ENCODE assay signal across 12 mouse cellular contexts in the genomic region with DNA sequence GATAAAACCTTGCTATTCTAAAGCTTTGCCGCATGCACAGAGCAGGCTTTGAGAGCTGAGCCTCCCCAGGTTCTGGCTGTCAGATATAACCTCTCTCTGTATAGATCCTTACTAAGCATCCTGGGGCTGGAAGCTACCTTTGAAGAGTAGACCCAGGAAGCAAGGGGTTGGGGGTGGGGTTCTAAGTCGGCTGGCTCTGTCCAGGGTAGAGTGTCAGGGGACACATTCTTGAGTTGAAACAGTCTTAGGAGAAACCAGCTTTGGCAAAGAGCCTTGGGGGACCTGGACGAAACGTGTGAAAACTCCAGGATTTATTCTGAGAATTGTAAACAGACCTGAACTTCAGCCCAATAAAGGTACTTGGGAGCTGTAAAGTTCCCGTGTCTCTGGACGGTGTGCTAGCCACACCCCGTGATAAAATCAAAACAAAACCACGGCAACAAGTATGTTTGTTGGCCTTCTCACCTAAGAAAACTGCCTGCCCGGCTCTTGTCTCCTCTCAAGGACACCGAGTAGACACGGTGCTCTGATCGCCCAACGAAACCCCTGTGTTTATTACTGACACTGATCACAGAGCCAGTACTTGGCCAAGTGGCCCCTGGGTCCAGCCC. TPM values are rescaled to one million over a fixed set of nuclear protein-coding genes. Genes with fewer than 3 reads are reported as not detected.
DNase-seq lines count a peak whose midpoint lies in the region; ATAC-seq and TF ChIP-seq lines count a peak whose summit lies in the region.
"Had no signal": no experiment of that assay in that cellular context is flagged by ENCODE, and none has a peak within 500 bp of the region (broad histone marks: within the 10 kb centered on the region; RNA-seq: fewer than 3 reads in every experiment).

No protein-coding gene starts in this region.

- no peak for TF ChIP-seq CTCF in small intestine, adult 2 months (IDR thresholded peaks at IDR 0.05; ENCODE audit: extremely low read depth, insufficient read length, insufficient replicate concordance, low read depth, low read length)

- H3K4me2 ChIP-seq in neural tube, embryonic 13.5 days, result no peak overlapping the region
- H3K4me2 ChIP-seq in neural tube, embryonic 15.5 days, result no peak overlapping the region

- no peaks in the 10 kb centered on the region for H3K9me3 ChIP-seq in neural tube, embryonic 13.5 days
- no peaks in the 10 kb centered on the region for H3K9me3 ChIP-seq in neural tube, embryonic 15.5 days (replicated peaks)

- WGBS in neural tube, embryonic 13.5 days, result 43% methylated on average over 13 of the region's 13 CpGs
- WGBS in neural tube, embryonic 15.5 days, result 44% methylated on average over 13 of the region's 13 CpGs
- WGBS in small intestine, adult 2 months, result 12% methylated on average over 13 of the region's 13 CpGs

- peaks cover 13% of the 10 kb centered on the region; the same call in 1 of the 2 replicates for H3K4me1 ChIP-seq in neural tube, embryonic 13.5 days (replicated peaks)
- H3K4me1 ChIP-seq in neural tube, embryonic 15.5 days, result peaks cover 10% of the 10 kb centered on the region; the same call in 1 of the 2 replicates
- H3K4me1 ChIP-seq in small intestine, adult 2 months (ENCODE audit: control insufficient read depth, insufficient read depth, insufficient read length, low read length), result peaks cover 19% of the 10 kb centered on the region

- H3K4me3 ChIP-seq in neural tube, embryonic 13.5 days, result no peak overlapping the region
- no peak overlapping the region for H3K4me3 ChIP-seq in neural tube, embryonic 15.5 days (replicated peaks)
- H3K4me3 ChIP-seq in small intestine, adult 2 months (ENCODE audit: low read depth, low read length), result no peak overlapping the region

- peak; percentile 59; the same call in 1 of the 2 replicates for ATAC-seq in neural tube, embryonic 13.5 days (ENCODE audit: low read depth)
- ATAC-seq in neural tube, embryonic 15.5 days (ENCODE audit: low FRiP score), result no peak

- H3K27me3 ChIP-seq in neural tube, embryonic 13.5 days, result no peaks in the 10 kb centered on the region
- no peaks in the 10 kb centered on the region for H3K27me3 ChIP-seq in neural tube, embryonic 15.5 days (replicated peaks)
- no peaks in the 10 kb centered on the region for H3K27me3 ChIP-seq in small intestine, adult 2 months (ENCODE audit: control insufficient read depth, insufficient read depth, low read length)

- TF ChIP-seq POLR2A in small intestine, adult 2 months (IDR thresholded peaks at IDR 0.05; ENCODE audit: low read depth, low read length), result no peak; the same call in 1 of the 2 replicates

- H3K36me3 ChIP-seq in neural tube, embryonic 13.5 days, result no peaks in the 10 kb centered on the region
- no peaks in the 10 kb centered on the region for H3K36me3 ChIP-seq in neural tube, embryonic 15.5 days
- no peaks in the 10 kb centered on the region for H3K36me3 ChIP-seq in small intestine, adult 2 months (ENCODE audit: control insufficient read depth, insufficient read depth, low read length)

- H3K27ac ChIP-seq in neural tube, embryonic 13.5 days (replicated peaks), result 0 out of 2 replicates have a peak overlapping the region, but pooled peaks have one; percentile 0
- no peak overlapping the region for H3K27ac ChIP-seq in neural tube, embryonic 15.5 days (replicated peaks)
- H3K27ac ChIP-seq in small intestine, adult 2 months (ENCODE audit: insufficient read depth, low read depth, low read length), result peak overlapping the region; percentile 99

- no peak overlapping the region for H3K9ac ChIP-seq in neural tube, embryonic 13.5 days
- H3K9ac ChIP-seq in neural tube, embryonic 15.5 days (replicated peaks), result no peak overlapping the region

- DNase-seq in adrenal gland, postnatal 14 days, result peak; percentile 25
- DNase-seq in adrenal gland, postnatal 36 days, result no peak
- peak; percentile 26 for DNase-seq in kidney, adult 18-20 months
- DNase-seq in kidney, adult 9 months, result no peak
- DNase-seq in layer of hippocampus, postnatal 14 days (ENCODE audit: low spot score in 2 of 2), result no peak
- DNase-seq: cerebellum, postnatal 25 days; kidney, adult 8-10 months; right cerebral cortex, adult 18-20 months; thymus, postnatal 14 days had no signal

RNA-seq across cellular contexts. Expression of gene Tmem94, which starts 26.9 kb away (rescaled TPM):
- 64.4 and 65.1 TPM in 2 replicates for total RNA-seq in adrenal gland, postnatal 14 days (2021)
- total RNA-seq in adrenal gland, postnatal 36 days (2021), result 10 to 100 TPM; 74.6 to 95.5 TPM
- polyA plus RNA-seq in neural tube, embryonic 13.5 days (2015; fragmentation: Nextera tagmentation; extraction: Ambion mirVana), result 25.4 and 25.8 TPM in 2 replicates
- 20.3 and 21.2 TPM in 2 replicates for polyA plus RNA-seq in neural tube, embryonic 15.5 days (2015; fragmentation: Nextera tagmentation; extraction: Ambion mirVana)
- 48.2 and 132 TPM in 2 replicates for polyA plus RNA-seq in small intestine, adult 2 months (2012; rRNA removed)
- total RNA-seq in layer of hippocampus, postnatal 14 days (2021), result 10 to 100 TPM; 37.8 to 42.3 TPM

RNA-seq across cellular contexts. Expression of gene Grb2, which starts 30.0 kb away (rescaled TPM):
- 103 and 108 TPM in 2 replicates for total RNA-seq in adrenal gland, postnatal 14 days (2021)
- 100 to 1,000 TPM; 132 to 158 TPM for total RNA-seq in adrenal gland, postnatal 36 days (2021)
- polyA plus RNA-seq in neural tube, embryonic 13.5 days (2015; fragmentation: Nextera tagmentation; extraction: Ambion mirVana), result 189 and 191 TPM in 2 replicates
- polyA plus RNA-seq in neural tube, embryonic 15.5 days (2015; fragmentation: Nextera tagmentation; extraction: Ambion mirVana), result 192 and 194 TPM in 2 replicates
- polyA plus RNA-seq in small intestine, adult 2 months (2012; rRNA removed), result 13.0 and 34.8 TPM in 2 replicates
- 100 to 1,000 TPM; 178 to 182 TPM for total RNA-seq in layer of hippocampus, postnatal 14 days (2021)

Comparison
In these comparisons a context has a peak if more than half of its experiments do, and no peak if none do; other contexts are left out.
1. DNase-seq: peak in adrenal gland, postnatal 14 days (single experiment) and kidney, adult 18-20 months (single experiment); none in adrenal gland, postnatal 36 days (0 of 2), kidney, adult 9 months (single experiment) and layer of hippocampus, postnatal 14 days (0 of 2).